Mouse (Mus musculus): ENCODE results near the gene H2-Ob. TPM values are rescaled to one million over a fixed set of nuclear protein-coding genes. Genes with fewer than 3 reads are reported as not detected.

The H2-Ob gene
- total and polyA plus RNA-seq, 3 experiments = 13.7 to 31.9 (median 19.9) TPM

- peak overlapping the region; percentile 85 for H3K4me2 ChIP-seq (ENCODE audit: insufficient read depth, low read depth, poor library complexity, severe bottlenecking)
- peak overlapping the region; percentile 85 for H3K27ac ChIP-seq (ENCODE audit: insufficient read depth, low read depth)
- peak overlapping the region; percentile 93 for H3K9ac ChIP-seq (ENCODE audit: insufficient read depth, low read depth)
- H3K79me2 ChIP-seq (replicated peaks; ENCODE audit: control insufficient read depth, extremely low read depth, insufficient read depth, poor library complexity, severe bottlenecking) = peaks cover 37% of the 10 kb centered on the region
- in situ Hi-C loops (cut with MboI; ENCODE audit: low pct_ligation_motif_present, low pct_unique_long_range_greater_than_20kb, low sequenced_read_pairs) (no loop called here), dilution Hi-C loops (cut with MboI; ENCODE audit: extremely low pct_ligation_motif_present, extremely low pct_unique_long_range_greater_than_20kb, low sequenced_read_pairs) (no loop called here)
- H3K27me3 ChIP-seq (replicated peaks) = no peaks in the 10 kb centered on the region
- H3K9me3 ChIP-seq (replicated peaks; ENCODE audit: low read length) = peaks cover 8% of the 10 kb centered on the region
- H3K4me3 ChIP-seq (replicated peaks in 1 of 3; ENCODE audit: low read depth in 2 of 3, low read length in 2 of 3, poor library complexity in 1 of 3) = peak overlapping the region; percentile 80 to 97 (median 96)
- TF ChIP-seq MAX (IDR thresholded peaks at IDR 0.05; ENCODE audit: low read length) (no peak), MXI1 (IDR thresholded peaks at IDR 0.05; ENCODE audit: low read depth, low read length) (peak; percentile 31; the same call in 1 of the 2 replicates), ELF1 (IDR thresholded peaks at IDR 0.05; ENCODE audit: low read depth, low read length) (no peak), E2F4 (IDR thresholded peaks at IDR 0.05; ENCODE audit: insufficient replicate concordance, low read depth, low read length) (no peak), UBTF (IDR thresholded peaks at IDR 0.05; ENCODE audit: low read depth, low read length) (peak; percentile 65; the same call in 1 of the 2 replicates), TCF12 (IDR thresholded peaks at IDR 0.05; ENCODE audit: low read depth, low read length) (0 out of 2 replicates have a peak, but pooled peaks have one; percentile 8), SIN3A (IDR thresholded peaks at IDR 0.05; ENCODE audit: low read length) (no peak), IRF4 (IDR thresholded peaks at IDR 0.05; ENCODE audit: low read depth, low read length) (0 out of 2 replicates have a peak, but pooled peaks have one; percentile 13)
- peaks cover 18 to 49% of the 10 kb centered on the region in 2 experiments for H3K4me1 ChIP-seq (ENCODE audit: control insufficient read depth in 1 of 2, insufficient read depth in 2 of 2)
- no peak for DNase-seq (ENCODE audit: extremely low read depth)
- peaks cover 45 to 61% of the 10 kb centered on the region in 2 experiments for H3K36me3 ChIP-seq (replicated peaks in 1 of 2; ENCODE audit: control insufficient read depth in 1 of 2, insufficient read depth in 1 of 2, low read length in 1 of 2)
Measured at GRCm38 (mm10) chr17:34205021-34205745, 33.5 kb upstream of the H2-Ob start.

- peak overlapping the region; percentile 85 for H3K27ac ChIP-seq (ENCODE audit: insufficient read depth, low read depth)
- peak overlapping the region; percentile 93 for H3K9ac ChIP-seq (ENCODE audit: insufficient read depth, low read depth)
- dilution Hi-C loops (cut with MboI; ENCODE audit: extremely low pct_ligation_motif_present, extremely low pct_unique_long_range_greater_than_20kb, low sequenced_read_pairs) (no loop called here), in situ Hi-C loops (cut with MboI; ENCODE audit: low pct_ligation_motif_present, low pct_unique_long_range_greater_than_20kb, low sequenced_read_pairs) (no loop called here)
- H3K36me3 ChIP-seq (replicated peaks in 1 of 2; ENCODE audit: control insufficient read depth in 1 of 2, insufficient read depth in 1 of 2, low read length in 1 of 2) = peaks cover 46 to 61% of the 10 kb centered on the region in 2 experiments
- H3K4me1 ChIP-seq (ENCODE audit: control insufficient read depth in 1 of 2, insufficient read depth in 2 of 2) = peaks cover 13 to 47% of the 10 kb centered on the region in 2 experiments
- H3K79me2 ChIP-seq (replicated peaks; ENCODE audit: control insufficient read depth, extremely low read depth, insufficient read depth, poor library complexity, severe bottlenecking) = peaks cover 31% of the 10 kb centered on the region
- peak overlapping the region; percentile 85 for H3K4me2 ChIP-seq (ENCODE audit: insufficient read depth, low read depth, poor library complexity, severe bottlenecking)
- no peaks in the 10 kb centered on the region for H3K27me3 ChIP-seq (replicated peaks)
- DNase-seq (ENCODE audit: extremely low read depth) = peak; percentile 89
- peak overlapping the region; percentile 80 to 97 (median 96) for H3K4me3 ChIP-seq (replicated peaks in 1 of 3; ENCODE audit: low read depth in 2 of 3, low read length in 2 of 3, poor library complexity in 1 of 3)
- peaks cover 8% of the 10 kb centered on the region for H3K9me3 ChIP-seq (replicated peaks; ENCODE audit: low read length)
- TF ChIP-seq POLR2A (IDR thresholded peaks at IDR 0.05; ENCODE audit: low read depth, low read length) = peak; percentile 70
- TF ChIP-seq MAX (IDR thresholded peaks at IDR 0.05; ENCODE audit: low read length) = peak; percentile 64
- no peak for TF ChIP-seq MEF2A (IDR thresholded peaks at IDR 0.05; ENCODE audit: borderline replicate concordance, low read depth, low read length)
- no peak for TF ChIP-seq UBTF (IDR thresholded peaks at IDR 0.05; ENCODE audit: low read depth, low read length)
- peak; percentile 37; the same call in 1 of the 2 replicates for TF ChIP-seq ETS1 (conservative IDR thresholded peaks at IDR 0.05; ENCODE audit: low read depth, low read length)
- TF ChIP-seq ZC3H11A (IDR thresholded peaks at IDR 0.05; ENCODE audit: low read depth, low read length) = no peak
- peak; percentile 23; the same call in 1 of the 2 replicates for TF ChIP-seq NRF1 (IDR thresholded peaks at IDR 0.05; ENCODE audit: low read depth, low read length)
- TF ChIP-seq POLR2AphosphoS2 (IDR thresholded peaks at IDR 0.05; ENCODE audit: low read depth, low read length) = no peak
- peak; percentile 41 for TF ChIP-seq RAD21 (IDR thresholded peaks at IDR 0.05; ENCODE audit: low read depth, low read length)
- TF ChIP-seq E2F4 (IDR thresholded peaks at IDR 0.05; ENCODE audit: insufficient replicate concordance, low read depth, low read length) = no peak
- TF ChIP-seq MAFK (IDR thresholded peaks at IDR 0.05; ENCODE audit: insufficient replicate concordance, low read length) = no peak
- no peak for TF ChIP-seq RCOR1 (conservative IDR thresholded peaks at IDR 0.05; ENCODE audit: low read depth, low read length)
- TF ChIP-seq NELFE (IDR thresholded peaks at IDR 0.05; ENCODE audit: low read depth, low read length) = peak; percentile 75
- no peak for TF ChIP-seq ZNF384 (IDR thresholded peaks at IDR 0.05; ENCODE audit: low read depth, low read length)
- TF ChIP-seq ZMIZ1 (IDR thresholded peaks at IDR 0.05; ENCODE audit: low read depth, low read length) = no peak
- TF ChIP-seq ELF1 (IDR thresholded peaks at IDR 0.05; ENCODE audit: low read depth, low read length) = peak; percentile 51; the same call in 1 of the 2 replicates
- peak; percentile 44; the same call in 1 of the 2 replicates for TF ChIP-seq MAZ (IDR thresholded peaks at IDR 0.05; ENCODE audit: low read depth, low read length)
- TF ChIP-seq SMC3 (IDR thresholded peaks at IDR 0.05; ENCODE audit: low read depth, low read length) = peak; percentile 56
- TF ChIP-seq PAX5 (IDR thresholded peaks at IDR 0.05; ENCODE audit: low read length) = no peak
- TF ChIP-seq KAT2A (IDR thresholded peaks at IDR 0.05; ENCODE audit: insufficient replicate concordance, low read length) = no peak
- no peak for TF ChIP-seq USF2 (conservative IDR thresholded peaks at IDR 0.05; ENCODE audit: low read depth, low read length)
- TF ChIP-seq TBP (conservative IDR thresholded peaks at IDR 0.05; ENCODE audit: low read depth, low read length) = peak; percentile 85
- peak; percentile 59 to 84; a peak in 3 of 4 replicates for TF ChIP-seq CTCF (conservative IDR thresholded peaks at IDR 0.05 in 1 of 2, IDR thresholded peaks at IDR 0.05 in 1 of 2; ENCODE audit: low read depth in 2 of 2, low read length in 2 of 2)
- TF ChIP-seq ZKSCAN1 (IDR thresholded peaks at IDR 0.05; ENCODE audit: borderline replicate concordance, low read depth, low read length) = no peak
- TF ChIP-seq GABPA (IDR thresholded peaks at IDR 0.05; ENCODE audit: insufficient replicate concordance, low read depth, low read length) = no peak
- TF ChIP-seq HCFC1 (IDR thresholded peaks at IDR 0.05; ENCODE audit: low read depth, low read length) = peak; percentile 31
- peak; percentile 72 for TF ChIP-seq SIN3A (IDR thresholded peaks at IDR 0.05; ENCODE audit: low read length)
Measured at GRCm38 (mm10) chr17:34205746-34206176, 32.9 kb upstream of the H2-Ob start.

All from CH12.LX (cell line).